In the genomic region with DNA sequence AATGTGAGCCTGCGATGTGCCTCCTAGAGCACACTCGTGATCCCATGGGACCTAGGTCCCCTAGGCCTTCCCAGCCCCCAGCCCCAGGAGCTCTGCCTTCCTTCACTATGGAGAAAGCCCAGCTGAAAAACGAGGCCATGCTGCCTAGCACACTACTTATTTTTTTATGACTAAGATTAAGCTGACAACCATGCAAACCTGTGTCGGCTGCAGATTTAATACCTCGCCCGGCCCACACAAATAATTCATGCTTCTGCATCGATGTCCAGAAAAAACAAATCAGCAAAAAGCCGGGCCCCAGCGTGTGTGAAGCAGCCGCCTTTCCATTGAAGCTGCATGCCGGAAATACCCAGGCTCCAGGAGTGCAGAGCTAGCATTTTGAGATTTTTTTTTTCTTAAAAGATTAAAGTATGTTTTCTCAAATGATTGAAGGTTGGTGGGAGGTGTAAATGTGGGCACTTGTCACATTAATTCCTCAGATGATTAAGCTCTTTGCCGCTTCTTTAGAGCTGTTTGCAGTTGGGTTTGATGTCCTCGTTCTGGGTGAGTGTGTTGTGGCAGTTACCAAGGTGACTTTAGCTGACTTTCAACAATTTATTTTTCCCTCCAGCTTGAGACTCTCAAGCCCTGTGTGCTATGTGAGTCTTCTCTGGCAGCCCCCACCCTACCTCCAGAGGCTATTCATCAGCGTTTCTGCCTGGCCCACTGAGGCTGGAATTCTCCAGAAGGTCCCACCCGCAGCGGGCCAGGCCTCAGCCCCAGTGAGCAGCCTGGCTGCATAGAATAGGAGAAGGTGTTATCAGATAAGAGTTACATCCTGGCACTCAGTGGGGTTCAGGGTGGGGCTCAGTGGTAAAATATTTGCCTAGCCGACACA, we compare ENCODE assay signal across 8 mouse cellular contexts. TPM values are rescaled to one million over a fixed set of nuclear protein-coding genes. Genes with fewer than 3 reads are reported as not detected.
DNase-seq lines count a peak whose midpoint lies in the region; ATAC-seq and TF ChIP-seq lines count a peak whose summit lies in the region.

No protein-coding gene starts in this region.

- 73% methylated on average over 17 of the region's 17 CpGs for WGBS in forebrain, embryonic 10.5 days
- 34% methylated on average over 17 of the region's 17 CpGs for WGBS in limb, embryonic 14.5 days
- WGBS in stomach, embryonic 14.5 days = 18% methylated on average over 17 of the region's 17 CpGs

- peak overlapping the region; percentile 71 for H3K27ac ChIP-seq in forebrain, embryonic 10.5 days
- H3K27ac ChIP-seq in limb, embryonic 14.5 days (replicated peaks; ENCODE audit: low read depth, low read length) = peak overlapping the region; percentile 63
- H3K27ac ChIP-seq in stomach, embryonic 14.5 days (ENCODE audit: low read length) = peak overlapping the region; percentile 56

- H3K4me2 ChIP-seq in limb, embryonic 14.5 days (replicated peaks; ENCODE audit: low read depth, low read length, severe bottlenecking) = no peak overlapping the region
- H3K4me2 ChIP-seq in stomach, embryonic 14.5 days (replicated peaks; ENCODE audit: low read depth, low read length) = no peak overlapping the region

- peak; percentile 43 for DNase-seq in embryo, embryonic 11 days
- no peak for DNase-seq in embryo, embryonic 10.5 days (ENCODE audit: low spot score)
- DNase-seq in CD4-positive, CD25-positive, alpha-beta regulatory T cell, adult 2 months (ENCODE audit: low read depth, low spot score) = peak; percentile 69
- DNase-seq in forebrain, embryonic 10.5 days (ENCODE audit: extremely low spot score, low spot score) = no peak
- DNase-seq in limb, embryonic 14.5 days (ENCODE audit: low spot score) = no peak
- DNase-seq in left cerebral cortex, adult 18-20 months (ENCODE audit: low spot score in 2 of 2) = no peak
- no peak for DNase-seq in gastrocnemius, postnatal 10 days

- H3K4me1 ChIP-seq in forebrain, embryonic 10.5 days = peaks cover 36% of the 10 kb centered on the region
- peaks cover 12% of the 10 kb centered on the region; the same call in 1 of the 2 replicates for H3K4me1 ChIP-seq in limb, embryonic 14.5 days (ENCODE audit: control insufficient read depth, insufficient read depth, low read length)
- H3K4me1 ChIP-seq in stomach, embryonic 14.5 days (ENCODE audit: control insufficient read depth, insufficient read depth, low read length) = peaks cover 23% of the 10 kb centered on the region

- H3K9ac ChIP-seq in limb, embryonic 14.5 days (ENCODE audit: low read depth, low read length, severe bottlenecking) = no peak overlapping the region
- no peak overlapping the region for H3K9ac ChIP-seq in stomach, embryonic 14.5 days (replicated peaks; ENCODE audit: low read depth, low read length)

- TF ChIP-seq POLR2A in limb, embryonic 14.5 days (IDR thresholded peaks at IDR 0.05; ENCODE audit: borderline replicate concordance, extremely low read depth, insufficient read depth, insufficient read length) = no peak

- no peak overlapping the region for H3K4me3 ChIP-seq in forebrain, embryonic 10.5 days
- no peak overlapping the region for H3K4me3 ChIP-seq in limb, embryonic 14.5 days (replicated peaks; ENCODE audit: low read length)
- no peak overlapping the region for H3K4me3 ChIP-seq in stomach, embryonic 14.5 days (ENCODE audit: low read depth, low read length)

- H3K36me3 ChIP-seq in forebrain, embryonic 10.5 days (replicated peaks) = peaks cover 68% of the 10 kb centered on the region
- H3K36me3 ChIP-seq in limb, embryonic 14.5 days (ENCODE audit: control insufficient read depth, insufficient read depth, low read length) = peaks cover 29% of the 10 kb centered on the region
- peaks cover 15% of the 10 kb centered on the region for H3K36me3 ChIP-seq in stomach, embryonic 14.5 days (ENCODE audit: control insufficient read depth, insufficient read depth, low read length)

- no peaks in the 10 kb centered on the region for H3K9me3 ChIP-seq in forebrain, embryonic 10.5 days
- H3K9me3 ChIP-seq in limb, embryonic 14.5 days (ENCODE audit: control insufficient read depth, low read length) = no peaks in the 10 kb centered on the region
- H3K9me3 ChIP-seq in stomach, embryonic 14.5 days (ENCODE audit: control insufficient read depth, low read depth, low read length) = no peaks in the 10 kb centered on the region

- ATAC-seq in limb, embryonic 14.5 days (ENCODE audit: low FRiP score, low read depth) = no peak
- ATAC-seq in stomach, embryonic 14.5 days (ENCODE audit: insufficient number of reproducible peaks, insufficient read depth, low FRiP score, low read depth) = 0 out of 2 replicates have a peak, but pooled peaks have one; percentile 33

- no peaks in the 10 kb centered on the region for H3K27me3 ChIP-seq in forebrain, embryonic 10.5 days (ENCODE audit: poor library complexity, severe bottlenecking)
- no peaks in the 10 kb centered on the region for H3K27me3 ChIP-seq in limb, embryonic 14.5 days (ENCODE audit: control insufficient read depth, insufficient read depth, low read length)
- no peaks in the 10 kb centered on the region for H3K27me3 ChIP-seq in stomach, embryonic 14.5 days (ENCODE audit: control insufficient read depth, insufficient read depth, low read length)

RNA-seq across cellular contexts. Expression of a gene that starts 30.9 kb away (rescaled TPM):
- 16.6 and 19.3 TPM in 2 replicates for polyA plus RNA-seq in forebrain, embryonic 10.5 days (2016; fragmentation: Nextera tagmentation; extraction: Ambion mirVana)
- 22.7 and 32.5 TPM in 2 replicates for polyA plus RNA-seq in limb, embryonic 14.5 days (2012; rRNA removed)
- polyA plus RNA-seq in limb, embryonic 14.5 days (2014; fragmentation: Nextera tagmentation; extraction: Ambion mirVana) = 21.5 and 23.1 TPM in 2 replicates
- polyA plus RNA-seq in stomach, embryonic 14.5 days (2014; fragmentation: Nextera tagmentation; extraction: Ambion mirVana) = 22.3 and 23.5 TPM in 2 replicates
- total RNA-seq in left cerebral cortex, adult 18-20 months (2021) = 100 to 1,000 TPM; 119 to 120 TPM
- 10 to 100 TPM; 26.1 to 29.7 TPM for total RNA-seq in gastrocnemius, postnatal 10 days (2021)

Comparison
In these comparisons a context has a peak if more than half of its experiments do, and no peak if none do; other contexts are left out.
1. DNase-seq: peak in embryo, embryonic 11 days (single experiment) and CD4-positive, CD25-positive, alpha-beta regulatory T cell, adult 2 months (single experiment); none in embryo, embryonic 10.5 days (single experiment), forebrain, embryonic 10.5 days (single experiment), limb, embryonic 14.5 days (single experiment), left cerebral cortex, adult 18-20 months (0 of 2) and gastrocnemius, postnatal 10 days (single experiment).
2. Peak in every context shown above with its lines, with median percentiles within 50 percentile points of each other: H3K27ac ChIP-seq.